Mouse (Mus musculus): Measurements from ENCODE around the gene Stambpl1. TPM values are rescaled to one million over a fixed set of nuclear protein-coding genes. Genes with fewer than 3 reads are reported as not detected.

Gene Stambpl1
- polyA plus RNA-seq, 1 experiment from 2014 or later: 2.2 TPM

DNA sequence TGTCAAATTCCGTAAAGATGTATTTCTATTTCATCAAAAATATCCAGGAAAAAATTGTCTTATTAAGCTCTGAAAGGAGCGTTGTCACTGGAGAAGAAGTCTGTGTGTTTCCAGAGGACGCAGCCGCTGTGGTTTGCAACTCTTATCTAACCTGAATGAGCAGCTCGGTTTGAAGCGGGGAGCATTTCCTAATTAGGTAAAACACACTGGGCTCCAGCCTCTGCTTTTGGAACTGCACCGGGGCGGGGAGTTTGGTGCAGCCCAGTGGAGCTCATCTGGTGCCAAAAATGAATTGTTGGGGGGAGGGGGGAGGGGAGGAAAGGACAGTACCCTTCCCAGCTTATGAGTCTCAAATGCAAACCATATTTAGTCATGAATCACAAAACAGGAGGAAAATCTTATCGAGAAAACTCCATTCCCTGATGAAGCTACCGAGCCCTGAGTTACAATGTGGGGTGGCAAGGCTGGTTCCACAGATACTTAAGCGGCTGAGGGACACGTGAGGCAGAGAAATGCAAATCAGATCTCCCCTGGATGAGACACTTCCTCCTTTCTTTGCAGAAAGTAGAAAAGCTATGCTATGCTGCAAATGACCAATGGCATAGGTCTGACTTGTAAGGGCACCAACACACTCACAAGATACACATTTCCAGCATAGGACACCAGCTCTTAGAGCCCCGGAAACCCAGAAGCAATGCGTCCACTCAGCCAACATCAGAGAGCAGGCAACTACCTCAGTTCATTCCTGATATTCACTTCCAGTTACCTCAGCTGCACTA lies 62.3 kb downstream of the Stambpl1 start:
- Histone ChIP-seq H3K9me3 (replicated peaks) (no peaks in the 10 kb centered on the region), H3K27me3 (ENCODE audit: low read depth, poor library complexity, severe bottlenecking) (no peaks in the 10 kb centered on the region), H3K36me3 (no peaks in the 10 kb centered on the region), H3K27ac (replicated peaks) (no peak overlapping the region), H3K4me3 (no peak overlapping the region), H3K4me1 (no peaks in the 10 kb centered on the region)
- no peak for DNase-seq (ENCODE audit: low spot score)
- WGBS: 49% methylated on average over 14 of the region's 14 CpGs

- Histone ChIP-seq H3K36me3 (no peaks in the 10 kb centered on the region), H3K9me3 (replicated peaks) (no peaks in the 10 kb centered on the region), H3K27ac (replicated peaks) (no peak within 1 kb of the TSS), H3K27me3 (ENCODE audit: low read depth, poor library complexity, severe bottlenecking) (no peaks in the 10 kb centered on the region), H3K4me1 (no peaks in the 10 kb centered on the region), H3K4me3 (no peak within 1 kb of the TSS)
- DNase-seq (ENCODE audit: low spot score): no peak
- WGBS: 65% methylated on average over 16 of the region's 16 CpGs
Observed at GRCm38 (mm10) chr19:34254880-34255681, 63.1 kb downstream of the Stambpl1 start, which contains the start of gene Acta2. Acta2 (minus strand) TSS chr19:34255590.

DNA sequence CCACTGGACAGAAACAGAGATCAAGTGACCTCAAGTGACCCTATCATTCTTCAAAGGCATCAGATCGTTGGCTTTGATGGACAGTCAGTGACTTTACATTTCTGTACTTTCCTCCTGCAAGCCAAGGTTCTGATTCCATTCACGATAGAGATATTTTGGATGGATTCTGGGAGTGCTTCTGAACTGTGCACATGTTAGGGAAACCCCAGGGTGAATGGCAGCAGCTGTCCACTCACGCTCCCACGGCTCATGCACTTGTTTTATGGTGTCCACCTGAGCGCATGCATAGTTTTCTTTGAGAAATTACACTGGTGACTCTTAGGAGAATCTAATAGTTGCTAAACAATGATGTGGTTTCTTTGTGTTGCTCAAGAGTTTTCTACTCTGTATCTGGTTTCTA lies 64.1 kb downstream of the Stambpl1 start:
- Histone ChIP-seq H3K9me3 (replicated peaks) (no peaks in the 10 kb centered on the region), H3K4me3 (no peak overlapping the region), H3K36me3 (no peaks in the 10 kb centered on the region), H3K27me3 (ENCODE audit: low read depth, poor library complexity, severe bottlenecking) (no peaks in the 10 kb centered on the region), H3K4me1 (no peaks in the 10 kb centered on the region), H3K27ac (replicated peaks) (no peak overlapping the region)
- 86% methylated on average over 5 of the region's 5 CpGs for WGBS
- no peak for DNase-seq (ENCODE audit: low spot score)

GRCm38 (mm10) chr19:34256936-34257335 lies 64.9 kb downstream of the Stambpl1 start:
- Histone ChIP-seq H3K27ac (replicated peaks) (no peak overlapping the region), H3K4me3 (no peak overlapping the region), H3K9me3 (replicated peaks) (no peaks in the 10 kb centered on the region), H3K27me3 (ENCODE audit: low read depth, poor library complexity, severe bottlenecking) (no peaks in the 10 kb centered on the region), H3K4me1 (no peaks in the 10 kb centered on the region), H3K36me3 (no peaks in the 10 kb centered on the region)
- WGBS: 91% methylated on average over 2 of the region's 2 CpGs
- no peak for DNase-seq (ENCODE audit: low spot score)

DNA sequence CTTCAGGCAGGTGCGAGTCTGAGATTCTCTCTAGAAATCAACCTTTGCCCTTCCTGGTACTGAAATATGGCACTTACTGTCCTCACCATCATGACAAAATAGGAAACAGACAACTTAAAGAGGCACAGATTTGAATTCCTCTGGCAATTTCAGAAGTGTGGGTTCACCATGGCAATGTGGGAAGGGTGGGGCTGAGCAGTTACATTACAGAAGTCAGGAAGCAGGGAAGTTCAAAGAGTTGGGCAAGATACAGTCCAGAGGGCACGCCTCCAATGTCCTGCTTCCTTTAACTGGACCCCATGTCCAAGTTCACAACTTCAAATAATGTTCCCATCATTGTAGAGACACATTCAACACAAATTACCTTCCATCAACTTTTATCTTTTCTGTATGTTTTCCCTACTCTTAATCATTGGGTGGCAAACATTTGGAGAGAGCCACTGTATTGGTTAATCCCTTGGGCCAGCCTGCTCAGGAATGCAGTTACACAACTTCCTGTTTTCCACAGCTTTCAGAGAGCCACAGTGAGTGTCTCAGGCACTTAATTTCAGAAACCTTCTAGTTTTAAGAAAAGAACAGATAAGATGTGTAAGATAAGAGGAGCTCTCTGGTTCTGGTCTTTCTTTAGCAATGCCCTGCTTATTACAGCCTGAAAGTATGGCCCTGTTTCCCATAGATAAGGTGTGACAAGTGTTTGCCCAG lies 70.4 kb downstream of the Stambpl1 start:
- no peak overlapping the region for H3K4me3 ChIP-seq
- no peaks in the 10 kb centered on the region for H3K36me3 ChIP-seq
- H3K27me3 ChIP-seq (ENCODE audit: low read depth, poor library complexity, severe bottlenecking): no peaks in the 10 kb centered on the region
- no peaks in the 10 kb centered on the region for H3K4me1 ChIP-seq
- DNase-seq (ENCODE audit: low spot score): no peak
- no peak overlapping the region for H3K27ac ChIP-seq (replicated peaks)
- WGBS: 84% methylated on average over 2 of the region's 2 CpGs
- H3K9me3 ChIP-seq (replicated peaks): no peaks in the 10 kb centered on the region

- H3K27me3 ChIP-seq (ENCODE audit: low read depth, poor library complexity, severe bottlenecking): no peaks in the 10 kb centered on the region
- WGBS: 78% methylated on average over 5 of the region's 5 CpGs
- H3K9me3 ChIP-seq (replicated peaks): no peaks in the 10 kb centered on the region
- no peak for DNase-seq (ENCODE audit: low spot score)
- no peaks in the 10 kb centered on the region for H3K4me1 ChIP-seq
- no peaks in the 10 kb centered on the region for H3K36me3 ChIP-seq
- H3K27ac ChIP-seq (replicated peaks): no peak overlapping the region
- H3K4me3 ChIP-seq: no peak overlapping the region
Observed at GRCm38 (mm10) chr19:34265604-34266193, 73.7 kb downstream of the Stambpl1 start.

DNA sequence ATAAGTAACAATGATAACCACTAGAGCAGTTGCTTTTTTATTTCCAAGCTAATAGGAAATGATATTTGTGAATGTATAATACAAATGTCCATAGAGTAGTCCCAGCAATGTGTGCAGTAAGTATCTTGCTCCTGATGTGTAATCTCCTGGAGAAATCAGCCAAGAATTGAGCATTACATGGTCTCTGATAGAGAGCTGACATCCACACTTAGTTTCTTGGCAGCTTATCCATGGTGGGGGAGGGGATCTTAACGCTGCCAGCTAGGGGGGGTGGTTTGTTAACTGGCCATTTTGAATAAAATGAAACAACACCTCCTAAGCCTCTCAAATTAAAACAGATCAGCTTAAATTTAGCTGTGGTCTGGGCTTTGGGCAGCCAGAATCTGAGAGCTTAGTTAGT lies 77.0 kb downstream of the Stambpl1 start:
- H3K4me3 ChIP-seq: no peak overlapping the region
- H3K27ac ChIP-seq (replicated peaks): no peak overlapping the region
- no peaks in the 10 kb centered on the region for H3K27me3 ChIP-seq (ENCODE audit: low read depth, poor library complexity, severe bottlenecking)
- no peaks in the 10 kb centered on the region for H3K4me1 ChIP-seq
- no peaks in the 10 kb centered on the region for H3K36me3 ChIP-seq
- no peaks in the 10 kb centered on the region for H3K9me3 ChIP-seq (replicated peaks)
- no peak for DNase-seq (ENCODE audit: low spot score)
- 54% methylated on average over 1 of the region's 1 CpGs for WGBS

DNA sequence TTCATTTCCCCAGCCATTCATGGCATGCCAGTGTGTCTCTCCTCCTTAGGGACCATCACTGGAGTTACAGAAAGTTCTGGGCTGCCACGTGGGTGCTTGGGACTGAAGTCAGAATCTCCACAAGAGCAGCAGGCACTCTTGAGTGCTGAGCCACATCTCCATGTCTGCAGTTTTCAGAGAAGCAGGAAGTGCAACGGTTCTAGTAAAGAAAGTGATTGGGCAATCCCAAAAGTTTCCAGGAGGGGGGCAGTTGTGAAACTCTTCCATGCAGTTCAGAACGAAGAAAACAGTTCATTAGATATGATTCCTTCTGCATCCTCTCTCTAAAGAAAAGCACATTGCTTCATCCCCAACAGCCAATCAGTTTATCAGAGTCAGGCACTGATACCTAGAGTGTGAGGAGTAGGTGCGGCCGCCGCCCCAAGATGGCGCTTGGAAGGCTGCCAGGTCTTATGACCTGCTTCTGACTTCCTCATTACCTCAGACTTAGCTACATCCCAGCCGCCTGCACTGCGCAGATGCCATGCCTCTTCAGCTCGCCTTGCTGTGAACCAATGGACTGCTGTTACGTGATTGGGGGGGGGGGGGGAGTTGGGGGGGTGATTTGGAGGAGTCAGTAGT lies 78.2 kb downstream of the Stambpl1 start:
- H3K36me3 ChIP-seq: no peaks in the 10 kb centered on the region
- H3K4me3 ChIP-seq: no peak overlapping the region
- DNase-seq (ENCODE audit: low spot score): no peak
- H3K9me3 ChIP-seq (replicated peaks): no peaks in the 10 kb centered on the region
- H3K4me1 ChIP-seq: no peaks in the 10 kb centered on the region
- WGBS: 91% methylated on average over 11 of the region's 11 CpGs
- no peak overlapping the region for H3K27ac ChIP-seq (replicated peaks)
- no peaks in the 10 kb centered on the region for H3K27me3 ChIP-seq (ENCODE audit: low read depth, poor library complexity, severe bottlenecking)

GRCm38 (mm10) chr19:34270824-34271464 lies 78.9 kb downstream of the Stambpl1 start:
- H3K4me1 ChIP-seq: no peaks in the 10 kb centered on the region
- H3K9me3 ChIP-seq (replicated peaks): no peaks in the 10 kb centered on the region
- DNase-seq (ENCODE audit: low spot score): no peak
- no peaks in the 10 kb centered on the region for H3K27me3 ChIP-seq (ENCODE audit: low read depth, poor library complexity, severe bottlenecking)
- no peak overlapping the region for H3K27ac ChIP-seq (replicated peaks)
- no peaks in the 10 kb centered on the region for H3K36me3 ChIP-seq
- 94% methylated on average over 13 of the region's 13 CpGs for WGBS
- no peak overlapping the region for H3K4me3 ChIP-seq

DNA sequence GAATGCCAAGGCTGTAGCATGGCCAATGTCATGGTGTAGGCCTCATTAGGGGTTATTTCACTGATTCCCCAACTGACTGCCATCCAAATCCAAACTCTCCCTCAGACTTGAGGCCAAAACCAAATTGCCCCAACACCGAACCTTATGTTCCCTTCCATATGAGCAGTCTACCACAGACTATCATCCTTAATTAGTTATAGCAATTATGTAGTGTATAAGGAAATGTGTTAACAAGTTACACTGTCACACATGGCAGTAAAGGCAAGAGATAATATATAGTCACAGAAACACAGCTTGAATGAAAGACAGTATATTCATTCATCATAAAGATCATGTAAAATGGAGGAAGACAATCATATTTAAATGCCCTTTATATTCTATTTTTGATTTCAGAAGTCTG lies 81.0 kb downstream of the Stambpl1 start:
- no peak overlapping the region for H3K27ac ChIP-seq (replicated peaks)
- 98% methylated on average over 1 of the region's 1 CpGs for WGBS
- DNase-seq (ENCODE audit: low spot score): no peak

DNA sequence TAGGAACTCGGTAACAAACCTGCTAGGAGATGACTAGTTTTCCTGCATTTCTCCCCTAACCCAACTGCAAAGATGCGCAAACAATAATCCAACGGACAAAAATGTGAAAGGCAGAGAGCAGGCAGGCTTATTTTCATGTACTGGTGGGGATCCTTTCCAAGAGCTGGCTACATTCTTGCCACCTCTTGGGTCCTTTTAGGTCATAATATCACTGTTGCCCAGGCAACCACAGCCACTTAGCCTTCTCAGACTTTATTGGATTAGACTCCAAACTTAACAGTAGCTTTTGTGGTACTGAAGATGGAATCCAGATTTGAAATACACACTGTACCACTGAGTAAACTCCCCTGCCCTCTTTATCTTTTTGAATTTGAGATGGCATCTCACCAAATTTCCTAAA lies 86.0 kb downstream of the Stambpl1 start:
- WGBS: 89% methylated on average over 3 of the region's 3 CpGs
- no peaks in the 10 kb centered on the region for H3K36me3 ChIP-seq
- DNase-seq (ENCODE audit: low spot score): no peak
- no peak overlapping the region for H3K27ac ChIP-seq (replicated peaks)
- no peak overlapping the region for H3K4me3 ChIP-seq
- no peaks in the 10 kb centered on the region for H3K4me1 ChIP-seq
- H3K27me3 ChIP-seq (ENCODE audit: low read depth, poor library complexity, severe bottlenecking): no peaks in the 10 kb centered on the region
- no peaks in the 10 kb centered on the region for H3K9me3 ChIP-seq (replicated peaks)

More for the DNA sequence above, 81.0 kb downstream of the Stambpl1 start:
- Histone ChIP-seq H3K36me3 (no peaks in the 10 kb centered on the region), H3K4me3 (no peak overlapping the region), H3K9me3 (replicated peaks) (no peaks in the 10 kb centered on the region), H3K27me3 (ENCODE audit: low read depth, poor library complexity, severe bottlenecking) (no peaks in the 10 kb centered on the region), H3K4me1 (no peaks in the 10 kb centered on the region)

- no peak overlapping the region for H3K27ac ChIP-seq (replicated peaks)
Observed at GRCm38 (mm10) chr19:34283614-34284013, 91.6 kb downstream of the Stambpl1 start.

More at GRCm38 (mm10) chr19:34283614-34284013, 91.6 kb downstream of the Stambpl1 start:
- Histone ChIP-seq H3K27me3 (ENCODE audit: low read depth, poor library complexity, severe bottlenecking) (no peaks in the 10 kb centered on the region), H3K4me3 (no peak overlapping the region), H3K4me1 (no peaks in the 10 kb centered on the region), H3K36me3 (no peaks in the 10 kb centered on the region), H3K9me3 (replicated peaks) (no peaks in the 10 kb centered on the region)
- DNase-seq (ENCODE audit: low spot score): no peak
- 89% methylated on average over 6 of the region's 6 CpGs for WGBS
